Mouse (Mus musculus) limb, embryonic 14.5 days (tissue): ENCODE data around the gene Elp4. TPM values are rescaled to one million over a fixed set of nuclear protein-coding genes. Genes with fewer than 3 reads are reported as not detected.

Experiments used
- ATAC-seq: fragments of 200-750 bp; cut with Nextera tagmentation; 2 replicates; pipeline ENCODE4 v1.8.0; 2017; ENCODE audit warnings: low read depth, moderate number of reproducible peaks, moderate TSS enrichment; ENCODE audit not compliant: low FRiP score
- DNase-seq: peaks from one replicate; pipeline ENCODE4 v3.0.0-alpha.2; 2015; ENCODE audit warnings: low spot score
- H3K27ac ChIP-seq: fragments of 300-500 bp; sonication (generic); replicated peaks from 2 replicates; pipeline ENCODE4 v1.5.1; 2014; ENCODE audit warnings: low read depth, mild to moderate bottlenecking, low read length, moderate library complexity, mixed read lengths
- H3K27me3 ChIP-seq: fragments of 300-500 bp; sonication (generic); 2 replicates; pipeline ENCODE4 v1.6.1; 2014; ENCODE audit warnings: low read length, mixed read lengths; ENCODE audit not compliant: control insufficient read depth, insufficient read depth
- H3K36me3 ChIP-seq: fragments of 300-500 bp; sonication (generic); 2 replicates; pipeline ENCODE4 v1.6.1; 2014; ENCODE audit warnings: mild to moderate bottlenecking, low read length, moderate library complexity, mixed read lengths; ENCODE audit not compliant: control insufficient read depth, insufficient read depth
- H3K4me1 ChIP-seq: fragments of 300-500 bp; sonication (generic); 2 replicates; pipeline ENCODE4 v1.6.1; 2014; ENCODE audit warnings: antibody characterized with exemption, low read length, mixed read lengths; ENCODE audit not compliant: control insufficient read depth, insufficient read depth
- H3K4me2 ChIP-seq: fragments of 300-500 bp; sonication (generic); replicated peaks from 2 replicates; pipeline ENCODE4 v1.6.1; 2014; ENCODE audit warnings: low read depth, mild to moderate bottlenecking, low read length, moderate library complexity; ENCODE audit not compliant: severe bottlenecking
- H3K4me3 ChIP-seq: fragments of 300-500 bp; sonication (generic); replicated peaks from 2 replicates; pipeline ENCODE4 v1.5.1; 2014; ENCODE audit warnings: low read length
- H3K9ac ChIP-seq: fragments of 300-500 bp; sonication (generic); 2 replicates; pipeline ENCODE4 v1.6.1; 2014; ENCODE audit warnings: mild to moderate bottlenecking, low read depth, low read length, moderate library complexity; ENCODE audit not compliant: severe bottlenecking
- H3K9me3 ChIP-seq: fragments of 300-500 bp; sonication (generic); 2 replicates; pipeline ENCODE4 v1.6.1; 2016; ENCODE audit warnings: low read length; ENCODE audit not compliant: control insufficient read depth
- POLR2A ChIP-seq: fragments of 200-500 bp; IDR thresholded peaks from 2 replicates; pipeline ENCODE4 v1.8.0; 2012; ENCODE audit warnings: inconsistent platforms, mild to moderate bottlenecking, moderate library complexity, borderline replicate concordance; ENCODE audit not compliant: insufficient read depth, insufficient read length; ENCODE audit errors: extremely low read depth
- WGBS: fragments of 180-500 bp; shearing (Covaris S2); extraction: QIAGEN DNeasy Blood & Tissue Kit; methylation state at CpG from one replicate; pipeline ENCODE4 v1.1.7; 2014; 5-methylcytosine and 5-hydroxymethylcytosine counted together
- polyA plus RNA-seq, 2 experiments: library from polyadenylated mRNA; depleted of rRNA in 1 of 2; stranded (reverse) in 1 of 2; unstranded in 1 of 2; fragments of >200 nt; fragmentation: Nextera tagmentation in 1 of 2; extraction: Ambion mirVana in 1 of 2; gene quantifications; 2 replicates each; pipeline versions ENCODE4 v1.2.1 to v1.2.3; 2012 to 2014

Gene Elp4
- polyA plus RNA-seq (2012; rRNA removed) (9.7 and 12.5 TPM in 2 replicates), polyA plus RNA-seq (2014; fragmentation: Nextera tagmentation; extraction: Ambion mirVana) (31.2 and 32.4 TPM in 2 replicates)

- Histone ChIP-seq H3K4me3 (peak within 1 kb of the TSS; percentile 74), H3K4me2 (peak within 1 kb of the TSS; percentile 69), H3K9ac (peak within 1 kb of the TSS; percentile 77), H3K27ac (peak within 1 kb of the TSS; percentile 61; the same call in 1 of the 2 replicates), H3K9me3 (no peaks in the 10 kb centered on the region), H3K4me1 (peaks cover 4% of the 10 kb centered on the region; the same call in 1 of the 2 replicates), H3K27me3 (no peaks in the 10 kb centered on the region), H3K36me3 (peaks cover 5% of the 10 kb centered on the region)
- ATAC-seq (peak; percentile 100), DNase-seq (peak; percentile 97)
- under 1% methylated on average over 32 of the region's 39 CpGs for WGBS
- peak; percentile 10; the same call in 1 of the 2 replicates for TF ChIP-seq POLR2A
Observed at GRCm38 (mm10) chr2:105903896-105904756, at the start of gene Elp4, which contains the start of gene Immp1l. Elp4 (minus strand) TSS chr2:105904564. Immp1l (plus strand) TSS chr2:105904638.

DNA sequence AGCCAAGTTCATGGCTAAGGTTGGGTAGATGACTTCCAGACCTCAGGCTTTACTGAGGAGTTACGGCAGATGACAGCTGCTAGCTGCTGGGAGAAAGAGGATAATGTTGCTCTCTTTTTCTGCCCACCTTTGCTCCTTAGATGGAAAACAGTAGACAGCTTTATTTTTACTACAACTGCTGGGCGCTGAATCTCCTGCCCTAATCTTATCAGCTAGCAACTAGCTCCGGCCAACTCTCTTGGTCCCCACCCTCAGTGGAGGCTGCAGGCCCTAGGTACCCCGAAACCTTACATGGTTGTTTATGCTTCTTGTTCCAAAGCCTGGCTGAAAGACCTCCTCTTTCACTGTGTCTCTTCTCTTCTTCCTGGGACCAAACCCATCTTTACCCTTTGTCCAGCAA, 49.5 kb upstream of the Elp4 start:
- ATAC-seq, result no peak
- Histone ChIP-seq H3K4me1 (no peaks in the 10 kb centered on the region), H3K36me3 (no peaks in the 10 kb centered on the region), H3K27ac (no peak overlapping the region), H3K4me3 (no peak overlapping the region), H3K4me2 (no peak overlapping the region), H3K9me3 (no peaks in the 10 kb centered on the region), H3K9ac (no peak overlapping the region), H3K27me3 (no peaks in the 10 kb centered on the region)
- WGBS, result 88% methylated on average over 4 of the region's 4 CpGs
- TF ChIP-seq POLR2A, result no peak
- no peak for DNase-seq

DNA sequence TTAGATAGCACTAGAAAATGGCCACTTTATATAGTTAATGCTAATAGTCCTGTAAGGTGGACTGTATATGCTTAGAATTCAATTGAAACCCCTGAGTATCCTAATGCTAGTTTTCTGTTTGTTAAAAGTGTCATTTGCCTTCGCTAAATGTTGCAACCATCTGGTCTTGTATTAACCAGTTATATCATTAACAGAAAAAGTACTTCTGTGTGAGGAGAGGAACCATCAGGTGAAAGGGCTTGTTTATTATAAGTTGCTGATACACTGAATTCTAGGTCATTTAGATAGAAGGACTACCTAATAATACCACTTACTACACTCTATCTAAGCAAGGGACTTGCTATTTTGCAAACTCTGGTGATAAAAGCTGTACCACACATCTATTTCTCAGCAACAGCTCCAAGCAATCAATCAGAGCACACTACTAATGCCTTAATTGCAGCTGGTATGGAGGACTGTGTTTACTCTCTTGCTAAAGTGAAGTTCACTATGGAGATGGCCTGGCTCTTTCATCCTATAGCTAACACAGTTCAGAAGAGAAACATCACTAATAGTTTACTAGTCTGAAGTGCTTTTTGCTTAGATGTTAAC, 47.1 kb upstream of the Elp4 start:
- H3K4me2 ChIP-seq, result no peak overlapping the region
- no peak overlapping the region for H3K4me3 ChIP-seq
- H3K27ac ChIP-seq, result no peak overlapping the region
- no peak overlapping the region for H3K9ac ChIP-seq
- no peak for DNase-seq
- H3K9me3 ChIP-seq, result no peaks in the 10 kb centered on the region
- no peaks in the 10 kb centered on the region for H3K4me1 ChIP-seq
- H3K36me3 ChIP-seq, result no peaks in the 10 kb centered on the region
- WGBS, result 85% methylated on average over 1 of the region's 1 CpGs
- H3K27me3 ChIP-seq, result no peaks in the 10 kb centered on the region
- TF ChIP-seq POLR2A, result no peak
- no peak for ATAC-seq

DNA sequence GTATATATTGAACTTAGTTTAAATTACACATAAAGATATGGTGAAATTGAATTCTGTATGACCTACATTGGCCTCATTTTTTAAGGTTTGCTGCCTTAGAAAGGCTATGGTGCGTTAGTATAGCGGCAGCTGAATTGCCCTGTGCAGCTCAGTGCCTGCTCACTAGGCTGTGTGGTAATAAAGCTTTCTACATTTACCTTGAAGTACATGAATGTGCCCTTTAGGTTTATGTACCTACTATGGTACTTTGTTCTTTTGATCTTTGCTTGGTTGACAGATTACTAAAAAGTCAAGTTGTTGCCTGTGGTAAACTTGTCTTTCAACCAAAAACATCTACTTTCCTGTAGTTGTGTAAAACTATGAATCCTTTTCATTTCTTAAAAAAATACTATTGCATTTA, 45.8 kb upstream of the Elp4 start:
- Histone ChIP-seq H3K4me1 (no peaks in the 10 kb centered on the region), H3K4me3 (no peak overlapping the region), H3K27ac (no peak overlapping the region), H3K9me3 (no peaks in the 10 kb centered on the region), H3K27me3 (no peaks in the 10 kb centered on the region), H3K36me3 (no peaks in the 10 kb centered on the region), H3K9ac (no peak overlapping the region), H3K4me2 (no peak overlapping the region)
- TF ChIP-seq POLR2A, result no peak
- DNase-seq, result no peak
- ATAC-seq, result no peak
- WGBS, result 97% methylated on average over 2 of the region's 2 CpGs

GRCm38 (mm10) chr2:105917623-105918346, 13.4 kb upstream of the Elp4 start:
- no peak for DNase-seq
- Histone ChIP-seq H3K27ac (no peak overlapping the region), H3K27me3 (no peaks in the 10 kb centered on the region), H3K4me1 (no peaks in the 10 kb centered on the region), H3K36me3 (no peaks in the 10 kb centered on the region), H3K9ac (no peak overlapping the region), H3K9me3 (no peaks in the 10 kb centered on the region), H3K4me3 (no peak overlapping the region), H3K4me2 (no peak overlapping the region)
- TF ChIP-seq POLR2A, result no peak
- WGBS, result 74% methylated on average over 5 of the region's 5 CpGs
- ATAC-seq, result no peak
